8 mouse cellular contexts compared by ENCODE assay signal in genomic region chr10:80345929-80346328, GRCm38 (mm10). TPM values are rescaled to one million over a fixed set of nuclear protein-coding genes. Genes with fewer than 3 reads are reported as not detected.
DNase-seq lines count a peak whose midpoint lies in the region; ATAC-seq and TF ChIP-seq lines count a peak whose summit lies in the region.
"Not testable (repeated sequence)": the region's sequence is repeated elsewhere in the genome, so short reads cannot be mapped to it uniquely, and the experiment has no call there.
"Had no signal": no experiment of that assay in that cellular context is flagged by ENCODE, and none has a peak within 500 bp of the region (broad histone marks: within the 10 kb centered on the region; RNA-seq: fewer than 3 reads in every experiment).

No protein-coding gene starts in this region.

- H3K9me3 ChIP-seq in CH12.LX (replicated peaks; ENCODE audit: low read length): peaks cover 19% of the 10 kb centered on the region
- H3K9me3 ChIP-seq in liver, embryonic 12.5 days (replicated peaks); liver, embryonic 15.5 days (replicated peaks); megakaryocyte, embryonic 14.5 days: not testable (repeated sequence)

- in situ Hi-C loops in CH12.LX (cut with MboI; ENCODE audit: low pct_ligation_motif_present, low pct_unique_long_range_greater_than_20kb, low sequenced_read_pairs): loop anchor here (5.0 kb wide), 1 partner anchor 169 kb away; the partner anchor contains the start of gene Efna2

- not testable (repeated sequence) for H3K4me2 ChIP-seq in CH12.LX (ENCODE audit: insufficient read depth, low read depth, poor library complexity, severe bottlenecking)
- H3K4me2 ChIP-seq in liver, embryonic 12.5 days: peak overlapping the region; percentile 81
- H3K4me2 ChIP-seq in liver, embryonic 15.5 days: 0 out of 2 replicates have a peak overlapping the region, but pooled peaks have one; percentile 83

- dilution Hi-C loops in CH12.LX (cut with MboI; ENCODE audit: extremely low pct_ligation_motif_present, extremely low pct_unique_long_range_greater_than_20kb, low sequenced_read_pairs): not testable (repeated sequence)

- H3K27me3 ChIP-seq in CH12.LX (replicated peaks): peaks cover 57% of the 10 kb centered on the region
- peaks cover 96% of the 10 kb centered on the region for H3K27me3 ChIP-seq in liver, embryonic 12.5 days (replicated peaks)
- peaks cover 87% of the 10 kb centered on the region for H3K27me3 ChIP-seq in liver, embryonic 15.5 days
- H3K27me3 ChIP-seq in megakaryocyte, embryonic 14.5 days (replicated peaks): peaks cover 45% of the 10 kb centered on the region

- not testable (repeated sequence) for H3K4me3 ChIP-seq in CH12.LX (replicated peaks in 1 of 3; ENCODE audit: low read depth in 2 of 3, low read length in 2 of 3, poor library complexity in 1 of 3); gastrocnemius, adult 2 months; liver, embryonic 12.5 days; liver, embryonic 15.5 days (replicated peaks)
- peak overlapping the region; percentile 80 for H3K4me3 ChIP-seq in megakaryocyte, embryonic 14.5 days (replicated peaks)

- TF ChIP-seq POLR2A in CH12.LX (IDR thresholded peaks at IDR 0.05; ENCODE audit: low read depth, low read length): not testable (repeated sequence)

- DNase-seq in CH12.LX (ENCODE audit: extremely low read depth); gastrocnemius, adult 2 months: not testable (repeated sequence)
- peak; percentile 20 for DNase-seq in cerebellum, adult 11-12 months

- not testable (repeated sequence) for H3K36me3 ChIP-seq in CH12.LX (replicated peaks in 1 of 2; ENCODE audit: control insufficient read depth in 1 of 2, insufficient read depth in 1 of 2, low read length in 1 of 2); liver, embryonic 12.5 days; liver, embryonic 15.5 days (replicated peaks)
- peaks cover 14% of the 10 kb centered on the region for H3K36me3 ChIP-seq in megakaryocyte, embryonic 14.5 days (replicated peaks; ENCODE audit: low read length)

- not testable (repeated sequence) for H3K9ac ChIP-seq in CH12.LX (ENCODE audit: insufficient read depth, low read depth); liver, embryonic 12.5 days; liver, embryonic 15.5 days

- not testable (repeated sequence) for H3K27ac ChIP-seq in CH12.LX (ENCODE audit: insufficient read depth, low read depth); liver, embryonic 12.5 days
- H3K27ac ChIP-seq in gastrocnemius, adult 2 months: peak overlapping the region; percentile 86
- peak overlapping the region; percentile 97; the same call in 1 of the 2 replicates for H3K27ac ChIP-seq in liver, embryonic 15.5 days (replicated peaks)

- H3K79me2 ChIP-seq in CH12.LX (replicated peaks; ENCODE audit: control insufficient read depth, extremely low read depth, insufficient read depth, poor library complexity, severe bottlenecking): not testable (repeated sequence)

- ATAC-seq in liver, embryonic 12.5 days; liver, embryonic 15.5 days (ENCODE audit: insufficient read depth): not testable (repeated sequence)

- not testable (repeated sequence) for TF ChIP-seq RAD21 in CH12.LX (IDR thresholded peaks at IDR 0.05; ENCODE audit: low read depth, low read length)

- not testable (repeated sequence) for TF ChIP-seq EP300 in CH12.LX (IDR thresholded peaks at IDR 0.05; ENCODE audit: low read length)

- intact Hi-C loops in gastrocnemius, adult 2 months (cut with DNase I): not testable (repeated sequence)

- not testable (repeated sequence) for H3K4me1 ChIP-seq in CH12.LX (ENCODE audit: control insufficient read depth in 1 of 2, insufficient read depth in 2 of 2)
- peaks cover 80% of the 10 kb centered on the region for H3K4me1 ChIP-seq in liver, embryonic 12.5 days
- H3K4me1 ChIP-seq in liver, embryonic 15.5 days (replicated peaks): peaks cover 84% of the 10 kb centered on the region
- H3K4me1 ChIP-seq in megakaryocyte, embryonic 14.5 days: peaks cover 90% of the 10 kb centered on the region

- 77% methylated on average over 6 of the region's 6 CpGs for WGBS in liver, embryonic 12.5 days (ENCODE audit: insufficient replicate concordance)
- 75% methylated on average over 6 of the region's 6 CpGs for WGBS in liver, embryonic 15.5 days (ENCODE audit: insufficient replicate concordance)

- TF ChIP-seq CTCF in CH12.LX (conservative IDR thresholded peaks at IDR 0.05 in 1 of 2, IDR thresholded peaks at IDR 0.05 in 1 of 2; ENCODE audit: low read depth in 2 of 2, low read length in 2 of 2); gastrocnemius, adult 2 months (IDR thresholded peaks at IDR 0.05): not testable (repeated sequence)

TF ChIP-seq in CH12.LX, 34 proteins besides CTCF, POLR2A, EP300 and RAD21:
- 0 out of 2 replicates have a peak, but pooled peaks have one; percentile 53 for TF ChIP-seq TBP (conservative IDR thresholded peaks at IDR 0.05; ENCODE audit: low read depth, low read length)

RNA-seq across cellular contexts. Expression of gene Adamtsl5, which starts 2.3 kb away (rescaled TPM):
- total RNA-seq in CH12.LX (2012; rRNA removed): 0.38 and 0.55 TPM in 2 replicates
- total RNA-seq in CH12.LX (2014; rRNA removed): 0.16 and 0.27 TPM in 2 replicates
- polyA plus RNA-seq in CH12.LX (2012; ENCODE audit: insufficient read length, low read depth): 0.07 and 0.16 TPM in 2 replicates
- total RNA-seq in gastrocnemius, adult 2 months (2021): 10 to 100 TPM; 26.2 to 43.3 TPM
- polyA plus RNA-seq in liver, embryonic 12.5 days (2016; fragmentation: Nextera tagmentation; extraction: Ambion mirVana): 2.4 and 2.9 TPM in 2 replicates
- polyA plus RNA-seq in liver, embryonic 15.5 days (2015; fragmentation: Nextera tagmentation; extraction: Ambion mirVana): 2.2 and 2.3 TPM in 2 replicates
- polyA plus RNA-seq in megakaryocyte, embryonic 14.5 days (2012; ENCODE audit: insufficient read depth, low replicate concordance): 27.2 and 34.8 TPM in 2 replicates
- polyA plus RNA-seq: activated CD4-positive, CD25-positive, alpha-beta regulatory T cell, adult 4 months; CD4-positive, CD25-positive, alpha-beta regulatory T cell, adult 4 months had no signal

RNA-seq across cellular contexts. Expression of gene Plk5, which starts 10.3 kb away (rescaled TPM):
- not detected in 2 replicates for total RNA-seq in CH12.LX (2012; rRNA removed)
- not detected in 2 replicates for total RNA-seq in CH12.LX (2014; rRNA removed)
- not detected in 2 replicates for polyA plus RNA-seq in CH12.LX (2012; ENCODE audit: insufficient read length, low read depth)
- total RNA-seq in gastrocnemius, adult 2 months (2021): under 1 TPM; 0.10 to 0.45 TPM
- polyA plus RNA-seq in liver, embryonic 12.5 days (2016; fragmentation: Nextera tagmentation; extraction: Ambion mirVana): 0.06 and 0.10 TPM in 2 replicates
- polyA plus RNA-seq in liver, embryonic 15.5 days (2015; fragmentation: Nextera tagmentation; extraction: Ambion mirVana): 0.03 and 0.06 TPM in 2 replicates
- polyA plus RNA-seq in megakaryocyte, embryonic 14.5 days (2012; ENCODE audit: insufficient read depth, low replicate concordance): not detected in 2 replicates
- polyA plus RNA-seq: activated CD4-positive, CD25-positive, alpha-beta regulatory T cell, adult 4 months; CD4-positive, CD25-positive, alpha-beta regulatory T cell, adult 4 months had no signal

RNA-seq across cellular contexts. Expression of gene Reep6, which starts 16.2 kb away (rescaled TPM):
- 1.7 and 5.0 TPM in 2 replicates for total RNA-seq in CH12.LX (2012; rRNA removed)
- total RNA-seq in CH12.LX (2014; rRNA removed): 0.20 and 0.48 TPM in 2 replicates
- polyA plus RNA-seq in CH12.LX (2012; ENCODE audit: insufficient read length, low read depth): 5.2 and 7.5 TPM in 2 replicates
- 1 to 10 TPM; 1.5 to 2.5 TPM for total RNA-seq in gastrocnemius, adult 2 months (2021)
- 61.4 and 61.6 TPM in 2 replicates for polyA plus RNA-seq in liver, embryonic 12.5 days (2016; fragmentation: Nextera tagmentation; extraction: Ambion mirVana)
- polyA plus RNA-seq in liver, embryonic 15.5 days (2015; fragmentation: Nextera tagmentation; extraction: Ambion mirVana): 75.6 and 92.4 TPM in 2 replicates
- 19.0 and 21.1 TPM in 2 replicates for polyA plus RNA-seq in megakaryocyte, embryonic 14.5 days (2012; ENCODE audit: insufficient read depth, low replicate concordance)
- polyA plus RNA-seq: activated CD4-positive, CD25-positive, alpha-beta regulatory T cell, adult 4 months had no signal

RNA-seq across cellular contexts. Expression of gene Pcsk4, which starts 16.6 kb away (rescaled TPM):
- total RNA-seq in CH12.LX (2012; rRNA removed) (1.1 and 1.3 TPM in 2 replicates), CH12.LX (2014; rRNA removed) (not detected in 2 replicates)
- 0.46 TPM in 1 of 2 replicates, not detected in the other for polyA plus RNA-seq in CH12.LX (2012; ENCODE audit: insufficient read length, low read depth)
- total RNA-seq in gastrocnemius, adult 2 months (2021): 1 to 10 TPM in 1 of 2 experiments, under 1 TPM in 1; 0.84 to 1.0 TPM
- polyA plus RNA-seq in liver, embryonic 12.5 days (2016; fragmentation: Nextera tagmentation; extraction: Ambion mirVana): 6.9 and 7.2 TPM in 2 replicates
- 3.9 and 4.1 TPM in 2 replicates for polyA plus RNA-seq in liver, embryonic 15.5 days (2015; fragmentation: Nextera tagmentation; extraction: Ambion mirVana)
- polyA plus RNA-seq in megakaryocyte, embryonic 14.5 days (2012; ENCODE audit: insufficient read depth, low replicate concordance): 15.1 and 26.0 TPM in 2 replicates

RNA-seq across cellular contexts. Expression of gene 2310011J03Rik, which starts 25.6 kb away (rescaled TPM):
- total RNA-seq in CH12.LX (2012; rRNA removed) (46.8 and 59.7 TPM in 2 replicates), CH12.LX (2014; rRNA removed) (35.6 and 37.5 TPM in 2 replicates)
- 34.6 and 38.9 TPM in 2 replicates for polyA plus RNA-seq in CH12.LX (2012; ENCODE audit: insufficient read length, low read depth)
- 1 to 10 TPM; 5.7 to 8.1 TPM for total RNA-seq in gastrocnemius, adult 2 months (2021)
- 46.0 and 46.7 TPM in 2 replicates for polyA plus RNA-seq in liver, embryonic 12.5 days (2016; fragmentation: Nextera tagmentation; extraction: Ambion mirVana)
- polyA plus RNA-seq in liver, embryonic 15.5 days (2015; fragmentation: Nextera tagmentation; extraction: Ambion mirVana): 32.4 and 35.0 TPM in 2 replicates
- polyA plus RNA-seq in megakaryocyte, embryonic 14.5 days (2012; ENCODE audit: insufficient read depth, low replicate concordance): 62.0 and 88.2 TPM in 2 replicates
